Mouse (Mus musculus): ENCODE data around the gene Ttc7b.

Ttc7b gene

DNA sequence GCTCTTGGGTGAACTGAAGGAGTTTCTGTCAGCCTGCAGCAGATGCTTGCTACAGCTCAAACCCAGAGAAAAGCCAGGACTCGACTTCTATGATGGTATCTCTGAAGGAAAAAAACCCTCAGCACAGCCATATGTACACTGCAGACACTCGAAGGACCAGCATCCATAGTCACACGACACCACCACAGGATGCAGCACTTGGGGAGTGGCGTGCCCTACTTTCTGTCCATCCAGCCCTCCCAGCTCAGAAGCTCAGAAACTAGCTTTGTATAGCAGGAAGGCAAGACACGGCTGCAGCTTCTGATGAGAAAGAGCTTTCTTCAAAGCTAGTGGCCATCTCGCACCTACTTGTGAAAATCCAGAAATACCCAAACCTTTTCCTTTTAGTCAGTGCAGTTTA is 104.8 kb downstream of the Ttc7b start:
- no peak for DNase-seq (ENCODE audit: low read depth, low spot score)

DNA sequence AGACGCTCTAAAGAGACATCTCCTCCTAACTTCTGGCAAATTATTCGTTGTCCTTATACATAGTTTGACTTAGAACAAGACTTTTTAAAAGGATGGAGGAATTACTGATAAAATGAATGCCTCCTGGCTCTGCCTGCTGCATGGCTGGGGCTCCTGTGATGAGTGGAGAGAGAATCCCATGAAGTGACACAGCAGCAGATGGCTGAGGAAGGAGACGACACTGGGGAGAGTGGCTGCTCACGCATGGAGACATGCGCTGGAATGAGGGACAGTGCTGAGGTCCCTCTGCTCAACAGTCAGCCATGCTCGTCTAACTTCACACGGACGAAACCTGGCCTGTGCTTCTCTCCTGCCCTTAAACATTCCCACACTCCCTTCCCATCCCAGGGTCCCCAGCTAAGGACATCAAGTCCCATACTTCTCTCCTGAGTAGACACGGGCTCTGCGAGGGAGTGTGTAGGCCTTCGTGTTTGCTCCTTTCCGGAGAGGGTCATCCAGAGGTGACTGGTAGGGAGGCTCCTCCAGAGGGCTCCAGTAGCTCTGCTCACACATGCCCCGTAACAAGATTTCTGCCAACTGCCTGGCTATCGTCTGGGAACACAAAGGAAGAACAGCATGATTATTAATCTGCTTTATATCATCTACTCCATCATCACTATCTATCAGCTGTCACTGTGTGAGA is 105.8 kb downstream of the Ttc7b start:
- DNase-seq (ENCODE audit: low read depth, low spot score): no peak

- DNase-seq (ENCODE audit: low read depth, low spot score): no peak
These were observed 111.9 kb downstream of the Ttc7b start for GRCm38 (mm10) chr12:100408714-100409113.

DNA sequence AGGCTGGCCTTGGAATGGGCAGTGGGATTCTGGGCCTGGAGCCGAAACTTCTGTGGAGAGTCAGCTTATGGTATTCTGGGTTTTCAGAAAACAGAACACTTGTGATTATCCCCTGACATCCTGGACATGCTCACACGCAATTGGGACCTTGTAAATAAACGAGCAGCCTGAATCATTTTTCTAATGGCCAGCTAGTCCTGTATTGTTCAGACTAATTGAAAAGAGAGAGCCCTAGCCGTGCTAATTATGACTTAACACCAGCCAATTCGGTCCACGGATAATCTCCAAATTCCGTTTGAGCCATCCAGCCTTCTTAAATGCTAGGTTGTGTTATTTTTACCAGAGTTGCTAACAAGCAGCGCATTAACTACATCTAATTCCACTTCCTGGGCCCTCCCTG is 112.5 kb downstream of the Ttc7b start:
- DNase-seq (ENCODE audit: low read depth, low spot score): no peak

DNA sequence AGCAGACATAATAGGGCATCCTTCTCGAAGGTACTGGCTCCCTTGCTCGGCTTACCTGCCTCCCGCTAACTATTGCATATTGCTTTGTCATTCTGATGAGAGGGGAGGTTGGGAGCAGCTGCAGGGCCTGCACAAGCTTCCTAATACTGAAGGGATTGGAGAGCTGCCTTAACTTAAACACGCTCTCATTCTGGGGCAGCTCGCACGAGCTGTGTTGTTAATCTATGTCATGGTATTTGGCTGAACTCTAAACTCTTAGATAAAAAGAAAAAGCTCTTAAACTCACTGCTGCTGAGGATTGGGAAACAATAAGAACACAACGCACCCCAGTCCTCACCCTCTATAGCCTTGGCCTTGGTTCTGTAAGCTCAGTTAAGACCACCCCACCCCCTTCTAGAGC is 113.3 kb downstream of the Ttc7b start:
- no peak for DNase-seq (ENCODE audit: low read depth, low spot score)

- no peak for DNase-seq (ENCODE audit: low read depth, low spot score)
These were observed 114.5 kb downstream of the Ttc7b start for GRCm38 (mm10) chr12:100406094-100406493.

- DNase-seq (ENCODE audit: low read depth, low spot score): no peak
These were observed 115.1 kb downstream of the Ttc7b start for GRCm38 (mm10) chr12:100405512-100406030.

GRCm38 (mm10) chr12:100404430-100404829 is 116.2 kb downstream of the Ttc7b start:
- no peak for DNase-seq (ENCODE audit: low read depth, low spot score)

DNA sequence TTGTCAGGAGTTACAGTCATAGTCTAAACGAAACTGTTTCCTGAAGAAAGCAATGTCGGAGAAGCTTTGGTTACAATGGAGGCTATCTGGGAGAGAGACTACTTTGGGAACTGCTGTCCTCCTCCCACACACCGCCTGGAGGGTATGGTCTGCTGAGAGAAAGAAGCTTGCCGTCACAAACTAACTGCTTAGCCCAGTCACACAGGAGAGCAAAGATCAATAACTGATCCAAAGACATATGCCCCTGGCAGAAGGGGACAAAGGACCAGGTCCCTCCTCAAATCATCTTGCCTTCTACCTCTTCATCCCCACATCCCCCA is 117.7 kb downstream of the Ttc7b start:
- DNase-seq (ENCODE audit: low read depth, low spot score): no peak

GRCm38 (mm10) chr12:100402296-100403004 is 118.2 kb downstream of the Ttc7b start:
- no peak for DNase-seq (ENCODE audit: low read depth, low spot score)

DNA sequence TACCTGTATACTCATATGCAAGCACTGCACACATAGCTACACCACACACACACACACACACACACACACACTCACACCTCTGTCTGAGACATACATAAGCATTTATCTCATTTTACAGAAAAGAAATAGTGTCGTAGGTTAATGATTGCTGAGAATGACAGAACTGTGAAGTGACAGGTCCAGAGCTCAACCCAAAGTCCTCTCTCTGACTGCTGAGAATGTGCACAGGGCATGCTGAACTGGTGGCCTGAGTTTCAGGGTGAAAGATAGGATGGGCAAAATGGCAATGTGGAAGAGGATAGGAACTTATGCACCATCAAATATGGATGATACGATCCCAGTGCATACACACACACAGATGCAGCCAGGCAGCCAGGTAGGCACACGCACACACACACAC is 120.5 kb downstream of the Ttc7b start:
- no peak for DNase-seq (ENCODE audit: low read depth, low spot score)

GRCm38 (mm10) chr12:100399126-100399727 is 121.4 kb downstream of the Ttc7b start:
- no peak for DNase-seq (ENCODE audit: low read depth, low spot score)

- DNase-seq (ENCODE audit: low read depth, low spot score): no peak
These were observed 122.2 kb downstream of the Ttc7b start for GRCm38 (mm10) chr12:100398268-100398943.

- no peak for DNase-seq (ENCODE audit: low read depth, low spot score)
These were observed 123.0 kb downstream of the Ttc7b start for GRCm38 (mm10) chr12:100397432-100398146.

DNA sequence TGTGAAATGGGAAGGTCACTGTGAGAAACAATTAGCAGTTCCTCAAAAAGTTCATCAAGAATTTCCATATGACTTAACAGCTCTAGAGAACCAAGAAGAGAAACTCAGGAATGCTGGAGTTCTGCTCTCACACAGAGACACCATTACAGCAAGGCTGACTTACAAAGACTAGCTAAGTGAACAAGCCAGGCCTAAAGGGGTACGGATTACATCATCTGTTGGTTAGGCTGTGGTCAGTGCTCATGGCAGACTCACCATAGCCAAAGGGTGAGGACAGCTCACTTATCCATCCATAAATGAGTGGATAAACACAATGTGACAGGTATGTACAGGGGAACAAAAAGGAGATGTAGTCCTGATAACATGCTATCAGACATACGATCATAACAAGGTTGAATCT is 123.8 kb downstream of the Ttc7b start:
- DNase-seq (ENCODE audit: low read depth, low spot score): no peak

DNA sequence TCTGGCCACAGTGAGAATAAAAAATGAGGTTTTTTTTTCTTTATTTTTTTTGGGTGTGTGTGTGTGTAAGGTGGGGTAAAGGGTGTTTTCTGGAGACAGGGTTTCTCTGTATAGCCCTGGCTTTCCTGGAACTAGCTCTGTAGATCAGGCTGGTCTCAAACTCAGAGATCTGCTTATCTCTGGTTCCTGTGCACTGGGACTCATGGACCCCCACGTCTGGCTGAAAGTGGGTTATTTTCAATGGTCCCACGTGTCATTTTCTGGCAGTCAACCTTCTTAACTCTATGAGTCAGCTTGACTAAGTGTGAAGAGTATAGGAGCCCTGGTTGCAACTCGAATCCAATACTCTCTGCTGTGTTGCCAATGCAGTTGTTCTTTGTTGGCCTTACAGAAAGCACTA is 127.1 kb downstream of the Ttc7b start:
- no peak for DNase-seq (ENCODE audit: low read depth, low spot score)

GRCm38 (mm10) chr12:100393109-100393508 is 127.5 kb downstream of the Ttc7b start:
- DNase-seq (ENCODE audit: low read depth, low spot score): no peak

- no peak for DNase-seq (ENCODE audit: low read depth, low spot score)
These were observed 128.2 kb downstream of the Ttc7b start for GRCm38 (mm10) chr12:100392466-100392865.

- DNase-seq (ENCODE audit: low read depth, low spot score): no peak
These were observed 128.7 kb downstream of the Ttc7b start for GRCm38 (mm10) chr12:100391890-100392289.

GRCm38 (mm10) chr12:100389878-100390710 is 130.5 kb downstream of the Ttc7b start:
- DNase-seq (ENCODE audit: low read depth, low spot score): no peak

- DNase-seq (ENCODE audit: low read depth, low spot score): no peak
These were observed 134.4 kb downstream of the Ttc7b start for GRCm38 (mm10) chr12:100386259-100386658.
